Mouse (Mus musculus): ENCODE data around the gene Ifna2.

Ifna2 gene

GRCm38 (mm10) chr4:88683812-88684211 is at the start of gene Ifna2:
Gene Ifna2 (minus strand): TSS chr4:88683912.
- no peak for DNase-seq

GRCm38 (mm10) chr4:88727324-88727723 is 43.6 kb upstream of the Ifna2 start:
- peak in 1 of 2 experiments; percentile 28 for DNase-seq

- DNase-seq, result no peak
Measured at GRCm38 (mm10) chr4:88726727-88727126, 43.0 kb upstream of the Ifna2 start.

- DNase-seq, result no peak
Measured at GRCm38 (mm10) chr4:88723497-88724090, 39.9 kb upstream of the Ifna2 start.

- peak; percentile 79 to 81 for DNase-seq
Measured at GRCm38 (mm10) chr4:88721791-88722721, 38.3 kb upstream of the Ifna2 start, which contains the start of the genes Gm26566 and Klhl9. Gene Gm26566 (plus strand): TSS chr4:88721805. Gene Klhl9 (minus strand): TSS chr4:88722465.

- DNase-seq, result no peak
Measured at GRCm38 (mm10) chr4:88718715-88719114, 35.0 kb upstream of the Ifna2 start.

- DNase-seq, result no peak
Measured at GRCm38 (mm10) chr4:88715059-88715458, 31.3 kb upstream of the Ifna2 start.

- DNase-seq, result no peak
Measured at GRCm38 (mm10) chr4:88714281-88714680, 30.6 kb upstream of the Ifna2 start.

- no peak for DNase-seq
Measured at GRCm38 (mm10) chr4:88707128-88707826, 23.6 kb upstream of the Ifna2 start.

GRCm38 (mm10) chr4:88705924-88706323 is 22.2 kb upstream of the Ifna2 start:
- no peak for DNase-seq

- no peak for DNase-seq
Measured at GRCm38 (mm10) chr4:88699301-88699700, 15.6 kb upstream of the Ifna2 start.

- no peak for DNase-seq
Measured at GRCm38 (mm10) chr4:88698781-88699180, 15.1 kb upstream of the Ifna2 start.

GRCm38 (mm10) chr4:88697753-88698152 is 14.0 kb upstream of the Ifna2 start:
- DNase-seq, result no peak

GRCm38 (mm10) chr4:88697108-88697507 is 13.4 kb upstream of the Ifna2 start:
- DNase-seq, result no peak

GRCm38 (mm10) chr4:88696237-88696884 is 12.6 kb upstream of the Ifna2 start:
- peak; percentile 40 to 44 for DNase-seq

- DNase-seq, result no peak
Measured at GRCm38 (mm10) chr4:88693392-88693791, 9.7 kb upstream of the Ifna2 start.

GRCm38 (mm10) chr4:88692537-88692936 is 8.8 kb upstream of the Ifna2 start:
- no peak for DNase-seq

- no peak for DNase-seq
Measured at GRCm38 (mm10) chr4:88691259-88691658, 7.5 kb upstream of the Ifna2 start, which contains the start of gene Ifnab. Gene Ifnab (minus strand): TSS chr4:88691359.

GRCm38 (mm10) chr4:88681353-88681752 is 2.4 kb downstream of the Ifna2 start:
- DNase-seq, result no peak

GRCm38 (mm10) chr4:88680362-88680761 is 3.4 kb downstream of the Ifna2 start:
- no peak for DNase-seq

- DNase-seq, result no peak
Measured at GRCm38 (mm10) chr4:88676824-88677223, 6.9 kb downstream of the Ifna2 start, which contains the start of gene Ifna16. Gene Ifna16 (minus strand): TSS chr4:88676924.

GRCm38 (mm10) chr4:88655461-88655860 is 28.3 kb downstream of the Ifna2 start:
- no peak for DNase-seq

GRCm38 (mm10) chr4:88653644-88654043 is 30.1 kb downstream of the Ifna2 start:
- DNase-seq, result no peak
